Mouse (Mus musculus) limb, embryonic 11.5 days (tissue): ENCODE results near the gene Wscd2. TPM values are rescaled to one million over a fixed set of nuclear protein-coding genes. Genes with fewer than 3 reads are reported as not detected.

ENCODE experiments used
- ATAC-seq: fragments of 200-750 bp; cut with Nextera tagmentation; 2 replicates; pipeline ENCODE4 v1.8.0; 2017; ENCODE audit warnings: low read depth; ENCODE audit not compliant: insufficient number of reproducible peaks, low FRiP score, low TSS enrichment
- DNase-seq: peaks from one replicate; pipeline ENCODE4 v3.0.0-alpha.2; 2015; ENCODE audit warnings: low spot score
- H3K27ac ChIP-seq: fragments of 300-500 bp; sonication (generic); replicated peaks from 2 replicates; pipeline ENCODE4 v1.5.1; 2014; ENCODE audit warnings: low read depth, mild to moderate bottlenecking, low read length
- H3K27me3 ChIP-seq: fragments of 300-500 bp; sonication (generic); 2 replicates; pipeline ENCODE4 v1.6.1; 2014; ENCODE audit warnings: mild to moderate bottlenecking, low read length, mixed read lengths; ENCODE audit not compliant: control insufficient read depth, insufficient read depth
- H3K36me3 ChIP-seq: fragments of 300-500 bp; sonication (generic); 2 replicates; pipeline ENCODE4 v1.6.1; 2014; ENCODE audit warnings: mild to moderate bottlenecking, low read length, moderate library complexity, mixed read lengths; ENCODE audit not compliant: control insufficient read depth, insufficient read depth
- H3K4me1 ChIP-seq: fragments of 300-500 bp; sonication (generic); 2 replicates; pipeline ENCODE4 v1.6.1; 2014; ENCODE audit warnings: low read length, mixed read lengths; ENCODE audit not compliant: control insufficient read depth, insufficient read depth
- H3K4me2 ChIP-seq: fragments of 300-500 bp; sonication (generic); 2 replicates; pipeline ENCODE4 v1.6.1; 2014; ENCODE audit warnings: low read depth, mild to moderate bottlenecking, moderate library complexity; ENCODE audit not compliant: severe bottlenecking
- H3K4me3 ChIP-seq: fragments of 300-500 bp; sonication (generic); 2 replicates; pipeline ENCODE4 v1.5.1; 2014; ENCODE audit warnings: low read depth, low read length
- H3K9ac ChIP-seq: fragments of 300-500 bp; sonication (generic); 2 replicates; pipeline ENCODE4 v1.6.1; 2014; ENCODE audit warnings: mild to moderate bottlenecking, low read length
- H3K9me3 ChIP-seq: fragments of 300-500 bp; sonication (generic); 2 replicates; pipeline ENCODE4 v1.6.1; 2016; ENCODE audit warnings: low read length; ENCODE audit not compliant: control insufficient read depth
- WGBS: fragments of 180-500 bp; shearing (Covaris S2); extraction: QIAGEN DNeasy Blood & Tissue Kit; methylation state at CpG from one replicate; pipeline ENCODE4 v1.1.7; 2014; 5-methylcytosine and 5-hydroxymethylcytosine counted together
- polyA plus RNA-seq: library from polyadenylated mRNA; unstranded; fragments of >200 nt; fragmentation: Nextera tagmentation; extraction: Ambion mirVana; gene quantifications from 2 replicates; pipeline ENCODE4 v1.2.1, GENCODE M21; 2014

Wscd2 gene
- polyA plus RNA-seq, 1 experiment from 2014 or later, result 2.0 TPM

GRCm38 (mm10) chr5:113469231-113469630, 20.9 kb upstream of the Wscd2 start:
- Histone ChIP-seq H3K27ac (0 out of 2 replicates have a peak overlapping the region, but pooled peaks have one; percentile 21), H3K36me3 (no peaks in the 10 kb centered on the region), H3K4me1 (peaks cover 20% of the 10 kb centered on the region), H3K27me3 (no peaks in the 10 kb centered on the region), H3K4me2 (no peak overlapping the region), H3K9ac (no peak overlapping the region), H3K4me3 (no peak overlapping the region), H3K9me3 (no peaks in the 10 kb centered on the region)
- DNase-seq, result no peak
- 87% methylated on average over 5 of the region's 5 CpGs for WGBS
- 0 out of 2 replicates have a peak, but pooled peaks have one; percentile 42 for ATAC-seq

GRCm38 (mm10) chr5:113469826-113470225, 20.3 kb upstream of the Wscd2 start:
- peaks cover 20% of the 10 kb centered on the region for H3K4me1 ChIP-seq
- no peak overlapping the region for H3K4me2 ChIP-seq
- DNase-seq (no peak), ATAC-seq (no peak)
- H3K36me3 ChIP-seq, result no peaks in the 10 kb centered on the region
- no peaks in the 10 kb centered on the region for H3K27me3 ChIP-seq
- H3K4me3 ChIP-seq, result no peak overlapping the region
- no peak overlapping the region for H3K9ac ChIP-seq
- no peaks in the 10 kb centered on the region for H3K9me3 ChIP-seq
- WGBS, result 92% methylated on average over 5 of the region's 5 CpGs
- no peak overlapping the region for H3K27ac ChIP-seq

GRCm38 (mm10) chr5:113471417-113471816, 18.7 kb upstream of the Wscd2 start:
- Histone ChIP-seq H3K4me1 (peaks cover 20% of the 10 kb centered on the region), H3K4me3 (no peak overlapping the region), H3K27ac (no peak overlapping the region), H3K36me3 (no peaks in the 10 kb centered on the region), H3K9me3 (no peaks in the 10 kb centered on the region), H3K27me3 (no peaks in the 10 kb centered on the region), H3K4me2 (no peak overlapping the region), H3K9ac (no peak overlapping the region)
- 41% methylated on average over 4 of the region's 4 CpGs for WGBS
- ATAC-seq, result no peak
- peak; percentile 83 for DNase-seq

- ATAC-seq, result no peak
- WGBS, result 71% methylated on average over 7 of the region's 7 CpGs
- Histone ChIP-seq H3K27ac (no peak overlapping the region), H3K9ac (no peak overlapping the region), H3K4me1 (peaks cover 16% of the 10 kb centered on the region), H3K9me3 (no peaks in the 10 kb centered on the region), H3K27me3 (no peaks in the 10 kb centered on the region), H3K4me3 (no peak overlapping the region), H3K4me2 (no peak overlapping the region), H3K36me3 (no peaks in the 10 kb centered on the region)
- no peak for DNase-seq
Observed at GRCm38 (mm10) chr5:113472339-113472738, 17.8 kb upstream of the Wscd2 start.

GRCm38 (mm10) chr5:113476816-113477215, 13.3 kb upstream of the Wscd2 start:
- WGBS, result 37% methylated on average over 6 of the region's 6 CpGs
- Histone ChIP-seq H3K4me2 (no peak overlapping the region), H3K4me1 (no peaks in the 10 kb centered on the region), H3K9me3 (no peaks in the 10 kb centered on the region), H3K9ac (no peak overlapping the region), H3K27ac (no peak overlapping the region), H3K27me3 (no peaks in the 10 kb centered on the region), H3K36me3 (no peaks in the 10 kb centered on the region), H3K4me3 (no peak overlapping the region)
- no peak for DNase-seq
- no peak for ATAC-seq

GRCm38 (mm10) chr5:113479075-113479474, 11.1 kb upstream of the Wscd2 start:
- H3K9me3 ChIP-seq, result no peaks in the 10 kb centered on the region
- H3K9ac ChIP-seq, result no peak overlapping the region
- no peak overlapping the region for H3K4me2 ChIP-seq
- ATAC-seq, result no peak
- no peak overlapping the region for H3K27ac ChIP-seq
- no peak overlapping the region for H3K4me3 ChIP-seq
- no peaks in the 10 kb centered on the region for H3K27me3 ChIP-seq
- no peak for DNase-seq
- no peaks in the 10 kb centered on the region for H3K4me1 ChIP-seq
- no peaks in the 10 kb centered on the region for H3K36me3 ChIP-seq
- WGBS, result 89% methylated on average over 5 of the region's 5 CpGs

- Histone ChIP-seq H3K4me2 (no peak overlapping the region), H3K27me3 (no peaks in the 10 kb centered on the region), H3K9ac (no peak overlapping the region), H3K4me1 (no peaks in the 10 kb centered on the region), H3K36me3 (no peaks in the 10 kb centered on the region), H3K4me3 (no peak overlapping the region), H3K9me3 (no peaks in the 10 kb centered on the region), H3K27ac (no peak overlapping the region)
- ATAC-seq, result no peak
- 69% methylated on average over 5 of the region's 5 CpGs for WGBS
- no peak for DNase-seq
Observed at GRCm38 (mm10) chr5:113480451-113480850, 9.7 kb upstream of the Wscd2 start.

GRCm38 (mm10) chr5:113485584-113486162, 4.5 kb upstream of the Wscd2 start:
- peaks cover 3% of the 10 kb centered on the region; the same call in 1 of the 2 replicates for H3K27me3 ChIP-seq
- ATAC-seq (no peak), DNase-seq (no peak)
- WGBS, result 77% methylated on average over 11 of the region's 11 CpGs
- H3K9me3 ChIP-seq, result no peaks in the 10 kb centered on the region
- H3K27ac ChIP-seq, result no peak overlapping the region
- no peak overlapping the region for H3K4me2 ChIP-seq
- H3K9ac ChIP-seq, result no peak overlapping the region
- no peak overlapping the region for H3K4me3 ChIP-seq
- H3K36me3 ChIP-seq, result no peaks in the 10 kb centered on the region
- peaks cover under 1% of the 10 kb centered on the region; the same call in 1 of the 2 replicates for H3K4me1 ChIP-seq

GRCm38 (mm10) chr5:113487879-113488278, 2.3 kb upstream of the Wscd2 start:
- Histone ChIP-seq H3K27ac (no peak overlapping the region), H3K9ac (no peak overlapping the region), H3K27me3 (peaks cover 15% of the 10 kb centered on the region), H3K4me1 (peaks cover 13% of the 10 kb centered on the region), H3K4me2 (no peak overlapping the region), H3K4me3 (no peak overlapping the region), H3K36me3 (no peaks in the 10 kb centered on the region), H3K9me3 (no peaks in the 10 kb centered on the region)
- no peak for DNase-seq
- no peak for ATAC-seq
- WGBS, result 68% methylated on average over 8 of the region's 8 CpGs
